In genomic region chr16:20480115-20480514, GRCm38 (mm10) we compare ENCODE assay signal across 8 mouse cellular contexts. TPM values are rescaled to one million over a fixed set of nuclear protein-coding genes. Genes with fewer than 3 reads are reported as not detected.
DNase-seq lines count a peak whose midpoint lies in the region; ATAC-seq lines count a peak whose summit lies in the region.

No protein-coding gene starts in this region.

- H3K4me1 ChIP-seq in heart, embryonic 12.5 days (replicated peaks): peaks cover 29% of the 10 kb centered on the region

- no peaks in the 10 kb centered on the region for H3K36me3 ChIP-seq in heart, embryonic 12.5 days

- peak; percentile 70; the same call in 1 of the 2 replicates for ATAC-seq in frontal cortex, adult (ENCODE audit: low TSS enrichment)
- no peak for ATAC-seq in heart, embryonic 12.5 days (ENCODE audit: insufficient number of reproducible peaks, low FRiP score)

- H3K9ac ChIP-seq in heart, embryonic 12.5 days: no peak overlapping the region

- H3K9me3 ChIP-seq in heart, embryonic 12.5 days (replicated peaks): no peaks in the 10 kb centered on the region

- no peak for DNase-seq in frontal cortex, postnatal 25 days (ENCODE audit: low spot score in 2 of 2)
- DNase-seq in 416B (ENCODE audit: low read depth) (peak; percentile 76), WW6 (ENCODE audit: low read depth, low spot score) (peak; percentile 71)
- peak; percentile 70 for DNase-seq in lung, postnatal 36 days
- no peak for DNase-seq in urinary bladder, postnatal 10 days (ENCODE audit: low spot score)
- DNase-seq in frontal cortex, postnatal 10 days (ENCODE audit: low spot score in 2 of 2): no peak

- WGBS in heart, embryonic 12.5 days: 39% methylated on average over 3 of the region's 3 CpGs

- H3K27ac ChIP-seq in heart, embryonic 12.5 days (ENCODE audit: poor library complexity, severe bottlenecking): no peak overlapping the region

- H3K27me3 ChIP-seq in heart, embryonic 12.5 days (replicated peaks): no peaks in the 10 kb centered on the region

- no peak overlapping the region for H3K4me2 ChIP-seq in heart, embryonic 12.5 days

- H3K4me3 ChIP-seq in heart, embryonic 12.5 days: no peak overlapping the region

RNA-seq across cellular contexts. Expression of gene Eif2b5, which starts 18.5 kb away (rescaled TPM):
- 89.6 and 94.4 TPM in 2 replicates for polyA plus RNA-seq in heart, embryonic 12.5 days (2016; fragmentation: Nextera tagmentation; extraction: Ambion mirVana)

RNA-seq across cellular contexts. Expression of gene Dvl3, which starts 36.7 kb away (rescaled TPM):
- 31.1 and 34.1 TPM in 2 replicates for polyA plus RNA-seq in heart, embryonic 12.5 days (2016; fragmentation: Nextera tagmentation; extraction: Ambion mirVana)

RNA-seq across cellular contexts. Expression of gene Abcc5, which starts 53.9 kb away (rescaled TPM):
- 86.0 and 94.9 TPM in 2 replicates for polyA plus RNA-seq in heart, embryonic 12.5 days (2016; fragmentation: Nextera tagmentation; extraction: Ambion mirVana)

RNA-seq across cellular contexts. Expression of gene Ap2m1, which starts 55.2 kb away (rescaled TPM):
- polyA plus RNA-seq in heart, embryonic 12.5 days (2016; fragmentation: Nextera tagmentation; extraction: Ambion mirVana): 487 and 490 TPM in 2 replicates

Comparison
In these comparisons a context has a peak if more than half of its experiments do, and no peak if none do; other contexts are left out.
1. DNase-seq: peak in 416B (single experiment), WW6 (single experiment) and lung, postnatal 36 days (single experiment); none in frontal cortex, postnatal 25 days (0 of 2), urinary bladder, postnatal 10 days (single experiment) and frontal cortex, postnatal 10 days (0 of 2).